Comparison of ENCODE assay signal across 9 mouse cellular contexts in the genomic region with DNA sequence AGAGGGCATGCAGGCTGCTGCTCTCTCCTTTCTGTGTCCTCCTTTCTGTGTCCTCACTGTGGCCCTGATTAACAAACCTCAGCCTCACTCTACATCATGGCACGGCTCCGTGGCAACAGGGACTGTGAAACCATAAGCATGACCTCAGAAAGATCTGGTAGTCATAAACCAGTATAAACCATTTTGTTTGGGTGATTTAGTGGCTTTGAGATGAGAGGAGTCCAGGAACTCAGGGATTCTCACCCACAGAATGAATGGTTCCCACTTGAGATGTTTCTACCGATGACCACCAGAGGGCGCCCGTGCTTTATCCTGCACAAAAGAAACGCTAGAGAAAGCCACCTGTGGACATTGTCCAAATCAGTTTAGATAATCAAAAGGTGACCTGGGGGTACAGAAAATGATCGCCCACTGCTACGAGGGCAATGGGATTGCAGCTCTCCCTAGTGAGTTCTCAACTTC. TPM values are rescaled to one million over a fixed set of nuclear protein-coding genes. Genes with fewer than 3 reads are reported as not detected.
DNase-seq lines count a peak whose midpoint lies in the region; ATAC-seq and TF ChIP-seq lines count a peak whose summit lies in the region.
"Had no signal": no experiment of that assay in that cellular context is flagged by ENCODE, and none has a peak within 500 bp of the region (broad histone marks: within the 10 kb centered on the region; RNA-seq: fewer than 3 reads in every experiment).

No protein-coding gene starts in this region.

- H3K4me3 ChIP-seq in heart, embryonic 10.5 days: no peak overlapping the region
- H3K4me3 ChIP-seq in bone marrow, adult 2 months (replicated peaks; ENCODE audit: control insufficient read depth, low read depth, low read length): no peak overlapping the region
- H3K4me3 ChIP-seq in embryonic facial prominence, embryonic 14.5 days (ENCODE audit: low read depth, low read length): no peak overlapping the region
- H3K4me3 ChIP-seq in hindbrain, embryonic 15.5 days: no peak overlapping the region
- H3K4me3 ChIP-seq in left cerebral cortex, adult 2 months: no peak overlapping the region
- H3K4me3 ChIP-seq in midbrain, embryonic 14.5 days (replicated peaks; ENCODE audit: low read depth, low read length): no peak overlapping the region
- H3K4me3 ChIP-seq: megakaryocyte, embryonic 14.5 days had no signal

- no peak for TF ChIP-seq POLR2A in bone marrow, adult 2 months (IDR thresholded peaks at IDR 0.05; ENCODE audit: borderline replicate concordance, control insufficient read depth, low read depth, low read length)

- H3K27me3 ChIP-seq in heart, embryonic 10.5 days (ENCODE audit: insufficient read depth, poor library complexity, severe bottlenecking): no peaks in the 10 kb centered on the region
- no peaks in the 10 kb centered on the region for H3K27me3 ChIP-seq in embryonic facial prominence, embryonic 14.5 days (replicated peaks; ENCODE audit: control insufficient read depth, insufficient read depth, low read length)
- H3K27me3 ChIP-seq in hindbrain, embryonic 15.5 days: no peaks in the 10 kb centered on the region
- no peaks in the 10 kb centered on the region for H3K27me3 ChIP-seq in midbrain, embryonic 14.5 days (ENCODE audit: control insufficient read depth, insufficient read depth, low read length)
- H3K27me3 ChIP-seq: megakaryocyte, embryonic 14.5 days had no signal

- no peak overlapping the region for H3K27ac ChIP-seq in heart, embryonic 10.5 days
- H3K27ac ChIP-seq in bone marrow, adult 2 months (ENCODE audit: control insufficient read depth, insufficient read depth, low read depth, low read length, poor library complexity): no peak overlapping the region
- no peak overlapping the region for H3K27ac ChIP-seq in embryonic facial prominence, embryonic 14.5 days (replicated peaks; ENCODE audit: low read depth, low read length)
- H3K27ac ChIP-seq in hindbrain, embryonic 15.5 days (replicated peaks): no peak overlapping the region
- no peak overlapping the region for H3K27ac ChIP-seq in left cerebral cortex, adult 2 months
- no peak overlapping the region for H3K27ac ChIP-seq in midbrain, embryonic 14.5 days (replicated peaks; ENCODE audit: low read depth, low read length)

- TF ChIP-seq CTCF in bone marrow, adult 2 months (IDR thresholded peaks at IDR 0.05; ENCODE audit: control insufficient read depth, insufficient read depth, low read length): peak; percentile 53
- peak; percentile 88 for TF ChIP-seq CTCF in left cerebral cortex, adult 2 months (IDR thresholded peaks at IDR 0.05)

- H3K9me3 ChIP-seq in heart, embryonic 10.5 days: no peaks in the 10 kb centered on the region
- H3K9me3 ChIP-seq in embryonic facial prominence, embryonic 14.5 days (ENCODE audit: control insufficient read depth, low read length): no peaks in the 10 kb centered on the region
- H3K9me3 ChIP-seq in hindbrain, embryonic 15.5 days: no peaks in the 10 kb centered on the region
- H3K9me3 ChIP-seq in midbrain, embryonic 14.5 days (ENCODE audit: control insufficient read depth, low read length): no peaks in the 10 kb centered on the region

- 0 out of 2 replicates have a peak, but pooled peaks cover 5% of the 10 kb centered on the region for H3K4me1 ChIP-seq in heart, embryonic 10.5 days
- no peaks in the 10 kb centered on the region for H3K4me1 ChIP-seq in bone marrow, adult 2 months (ENCODE audit: control insufficient read depth, insufficient read depth, low read length)
- no peaks in the 10 kb centered on the region for H3K4me1 ChIP-seq in embryonic facial prominence, embryonic 14.5 days (ENCODE audit: control insufficient read depth, insufficient read depth, low read length)
- H3K4me1 ChIP-seq in hindbrain, embryonic 15.5 days (replicated peaks): no peaks in the 10 kb centered on the region
- H3K4me1 ChIP-seq in midbrain, embryonic 14.5 days (ENCODE audit: control insufficient read depth, insufficient read depth, low read length): no peaks in the 10 kb centered on the region
- H3K4me1 ChIP-seq: megakaryocyte, embryonic 14.5 days had no signal

- intact Hi-C loops in heart, postnatal 25 days (cut with DNase I): loop anchor here (10.0 kb wide), 1 partner anchor 389 kb away; no protein-coding TSS in a partner anchor
- intact Hi-C loops in left cerebral cortex, adult 2 months (cut with DNase I): loop anchor here (10.0 kb wide), 1 partner anchor 339 kb away; no protein-coding TSS in a partner anchor

- 0 out of 2 replicates have a peak, but pooled peaks have one; percentile 55 for ATAC-seq in embryonic facial prominence, embryonic 14.5 days (ENCODE audit: low read depth)
- ATAC-seq in hindbrain, embryonic 15.5 days (ENCODE audit: low FRiP score, low read depth): 0 out of 2 replicates have a peak, but pooled peaks have one; percentile 51
- no peak; the same call in 1 of the 2 replicates for ATAC-seq in midbrain, embryonic 14.5 days (ENCODE audit: low FRiP score, low TSS enrichment)

- no peaks in the 10 kb centered on the region for H3K36me3 ChIP-seq in heart, embryonic 10.5 days
- no peaks in the 10 kb centered on the region for H3K36me3 ChIP-seq in embryonic facial prominence, embryonic 14.5 days (ENCODE audit: control insufficient read depth, insufficient read depth, low read length)
- no peaks in the 10 kb centered on the region for H3K36me3 ChIP-seq in hindbrain, embryonic 15.5 days
- H3K36me3 ChIP-seq in midbrain, embryonic 14.5 days (ENCODE audit: control insufficient read depth, insufficient read depth, low read length): no peaks in the 10 kb centered on the region

- H3K9ac ChIP-seq in embryonic facial prominence, embryonic 14.5 days (ENCODE audit: low read depth, low read length): no peak overlapping the region
- H3K9ac ChIP-seq in hindbrain, embryonic 15.5 days: no peak overlapping the region
- H3K9ac ChIP-seq in midbrain, embryonic 14.5 days (replicated peaks; ENCODE audit: low read length): no peak overlapping the region

- DNase-seq in heart, embryonic 10.5 days (ENCODE audit: low spot score): peak; percentile 76
- DNase-seq in heart, postnatal 25 days (ENCODE audit: low spot score): no peak
- DNase-seq in embryonic facial prominence, embryonic 14.5 days (ENCODE audit: low spot score): peak; percentile 74
- DNase-seq in left cerebral cortex, adult 2 months (ENCODE audit: extremely low spot score in 1 of 2, low spot score in 2 of 2): peak; percentile 44 to 50
- DNase-seq in midbrain, embryonic 14.5 days: peak; percentile 86
- DNase-seq in testis, postnatal 10 days (ENCODE audit: low spot score): peak; percentile 84

- no peak overlapping the region for H3K4me2 ChIP-seq in embryonic facial prominence, embryonic 14.5 days (ENCODE audit: low read depth, low read length)
- H3K4me2 ChIP-seq in hindbrain, embryonic 15.5 days: no peak overlapping the region
- no peak overlapping the region for H3K4me2 ChIP-seq in midbrain, embryonic 14.5 days (ENCODE audit: low read length)

- WGBS in heart, embryonic 10.5 days: 17% methylated on average over 8 of the region's 8 CpGs
- 19% methylated on average over 8 of the region's 8 CpGs for WGBS in bone marrow, adult 2 months
- WGBS in embryonic facial prominence, embryonic 14.5 days: 14% methylated on average over 8 of the region's 8 CpGs
- WGBS in hindbrain, embryonic 15.5 days: 18% methylated on average over 8 of the region's 8 CpGs
- WGBS in midbrain, embryonic 14.5 days: 16% methylated on average over 8 of the region's 8 CpGs

RNA-seq across cellular contexts. Expression of a gene that starts 42.4 kb away (rescaled TPM):
- 0.82 and 0.85 TPM in 2 replicates for polyA plus RNA-seq in heart, embryonic 10.5 days (2016; fragmentation: Nextera tagmentation; extraction: Ambion mirVana)
- total RNA-seq in heart, postnatal 25 days (2021): under 1 TPM; 0.29 to 0.50 TPM
- 0.47 TPM in 1 of 2 replicates, not detected in the other for polyA plus RNA-seq in bone marrow, adult 2 months (2011; ENCODE audit: insufficient read depth, insufficient read length, low replicate concordance, missing spikeins)
- 0.63 and 0.67 TPM in 2 replicates for polyA plus RNA-seq in embryonic facial prominence, embryonic 14.5 days (2014; fragmentation: Nextera tagmentation; extraction: Ambion mirVana)
- 0.05 TPM in 1 of 2 replicates, not detected in the other for polyA plus RNA-seq in hindbrain, embryonic 15.5 days (2015; fragmentation: Nextera tagmentation; extraction: Ambion mirVana)
- total RNA-seq in left cerebral cortex, adult 2 months (2021): not detected
- 0.11 TPM in 1 of 2 replicates, not detected in the other for polyA plus RNA-seq in midbrain, embryonic 14.5 days (2014; fragmentation: Nextera tagmentation; extraction: Ambion mirVana)
